In the genomic region with DNA sequence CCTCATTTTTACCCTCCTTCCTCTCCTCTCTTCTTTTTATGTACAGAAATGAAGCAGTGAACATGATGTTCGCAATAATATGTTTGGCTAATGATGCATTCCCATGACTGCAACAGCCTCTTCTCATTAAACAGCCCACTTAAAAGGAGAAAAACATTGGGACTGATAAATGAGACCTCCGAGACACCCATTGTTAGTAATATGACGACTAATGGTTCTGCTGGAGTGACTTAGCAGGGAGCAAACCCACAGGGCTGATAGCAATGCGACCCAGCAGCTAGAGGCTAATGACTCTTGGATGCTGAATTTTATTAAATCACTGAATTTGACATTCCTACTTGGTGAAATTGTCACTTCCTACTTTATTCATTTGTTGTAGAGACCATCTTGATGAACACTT, we compare ENCODE assay signal across 28 mouse cellular contexts.
DNase-seq lines count a peak whose midpoint lies in the region; ATAC-seq and TF ChIP-seq lines count a peak whose summit lies in the region.
"Had no signal": no experiment of that assay in that cellular context is flagged by ENCODE, and none has a peak within 500 bp of the region (broad histone marks: within the 10 kb centered on the region; RNA-seq: fewer than 3 reads in every experiment).

No protein-coding gene starts in this region.

- no peak overlapping the region for H3K27ac ChIP-seq in kidney, adult 2 months (ENCODE audit: insufficient read depth, low read depth, low read length)
- no peak overlapping the region for H3K27ac ChIP-seq in midbrain, postnatal 0 days (ENCODE audit: low read depth, low read length)
- H3K27ac ChIP-seq in midbrain, embryonic 13.5 days, result no peak overlapping the region
- no peak overlapping the region for H3K27ac ChIP-seq in hindbrain, embryonic 16.5 days (ENCODE audit: low read depth, low read length)
- peak overlapping the region; percentile 54; the same call in 1 of the 2 replicates for H3K27ac ChIP-seq in neural tube, embryonic 15.5 days (replicated peaks)
- no peak overlapping the region for H3K27ac ChIP-seq in intestine, embryonic 16.5 days (ENCODE audit: low read length)
- H3K27ac ChIP-seq: embryonic facial prominence, embryonic 10.5 days; embryonic facial prominence, embryonic 15.5 days; forebrain, embryonic 12.5 days; kidney, embryonic 15.5 days; liver, embryonic 14.5 days; macrophage; midbrain, embryonic 15.5 days had no signal

- TF ChIP-seq POLR2A in kidney, adult 2 months (IDR thresholded peaks at IDR 0.05; ENCODE audit: low read depth, low read length), result no peak

- no peak overlapping the region for H3K9ac ChIP-seq in midbrain, postnatal 0 days (replicated peaks; ENCODE audit: low read length, poor library complexity, severe bottlenecking)
- H3K9ac ChIP-seq in midbrain, embryonic 13.5 days (replicated peaks), result no peak overlapping the region
- H3K9ac ChIP-seq in hindbrain, embryonic 16.5 days (ENCODE audit: low read depth, low read length), result no peak overlapping the region
- no peak overlapping the region for H3K9ac ChIP-seq in neural tube, embryonic 15.5 days (replicated peaks)
- no peak overlapping the region for H3K9ac ChIP-seq in intestine, embryonic 16.5 days (ENCODE audit: low read depth, low read length)
- H3K9ac ChIP-seq: embryonic facial prominence, embryonic 15.5 days; forebrain, embryonic 12.5 days; forebrain, postnatal 0 days; kidney, embryonic 15.5 days; liver, embryonic 14.5 days; midbrain, embryonic 15.5 days had no signal

- 76% methylated on average over 4 of the region's 4 CpGs for WGBS in kidney, adult 2 months
- 57% methylated on average over 4 of the region's 4 CpGs for WGBS in midbrain, postnatal 0 days
- WGBS in midbrain, embryonic 13.5 days, result 66% methylated on average over 4 of the region's 4 CpGs
- WGBS in hindbrain, embryonic 16.5 days, result 48% methylated on average over 4 of the region's 4 CpGs
- 33% methylated on average over 4 of the region's 4 CpGs for WGBS in neural tube, embryonic 15.5 days
- WGBS in intestine, embryonic 16.5 days, result 61% methylated on average over 4 of the region's 4 CpGs

- H3K36me3 ChIP-seq in kidney, adult 2 months (ENCODE audit: control insufficient read depth, insufficient read depth, low read length), result peaks cover 10% of the 10 kb centered on the region
- H3K36me3 ChIP-seq in midbrain, postnatal 0 days (ENCODE audit: insufficient read depth, low read length), result peaks cover 11% of the 10 kb centered on the region; the same call in 1 of the 2 replicates
- peaks cover 23% of the 10 kb centered on the region for H3K36me3 ChIP-seq in midbrain, embryonic 13.5 days
- peaks cover 9% of the 10 kb centered on the region for H3K36me3 ChIP-seq in hindbrain, embryonic 16.5 days (ENCODE audit: control insufficient read depth, insufficient read depth, low read length)
- peaks cover 18% of the 10 kb centered on the region for H3K36me3 ChIP-seq in neural tube, embryonic 15.5 days
- peaks cover 2% of the 10 kb centered on the region; the same call in 1 of the 2 replicates for H3K36me3 ChIP-seq in intestine, embryonic 16.5 days (ENCODE audit: control insufficient read depth, insufficient read depth, low read length)

- no peaks in the 10 kb centered on the region for H3K4me1 ChIP-seq in kidney, adult 2 months (ENCODE audit: control insufficient read depth, insufficient read depth, low read length)
- H3K4me1 ChIP-seq in midbrain, postnatal 0 days (ENCODE audit: insufficient read depth, low read length), result no peaks in the 10 kb centered on the region
- H3K4me1 ChIP-seq in midbrain, embryonic 13.5 days (replicated peaks), result no peaks in the 10 kb centered on the region
- H3K4me1 ChIP-seq in hindbrain, embryonic 16.5 days (ENCODE audit: control insufficient read depth, insufficient read depth, low read depth, low read length), result no peaks in the 10 kb centered on the region; the same call in none of the 2 replicates
- H3K4me1 ChIP-seq in neural tube, embryonic 15.5 days, result peaks cover 10% of the 10 kb centered on the region
- H3K4me1 ChIP-seq in intestine, embryonic 16.5 days (ENCODE audit: control insufficient read depth, insufficient read depth, low read length), result peaks cover 5% of the 10 kb centered on the region; the same call in 1 of the 2 replicates
- H3K4me1 ChIP-seq: embryonic facial prominence, embryonic 10.5 days; embryonic facial prominence, embryonic 15.5 days; forebrain, embryonic 12.5 days; midbrain, embryonic 15.5 days had no signal

- peak; percentile 10 for DNase-seq in kidney, postnatal 10 days
- DNase-seq in kidney, adult 2 months, result no peak
- DNase-seq in midbrain, postnatal 0 days (ENCODE audit: low spot score), result peak; percentile 37
- DNase-seq: adrenal gland, postnatal 25 days; B cell, adult 2 months; cerebellum, adult 2 months; cerebellum, postnatal 14 days; forebrain, postnatal 0 days; heart, postnatal 14 days; kidney, adult 11 months; layer of hippocampus, adult 9-11 months; liver; lung, adult 2 months; lung, postnatal 10 days; thymus, adult 2 months; thymus, postnatal 36 days had no signal

- no peaks in the 10 kb centered on the region for H3K9me3 ChIP-seq in midbrain, postnatal 0 days (ENCODE audit: low read length)
- no peaks in the 10 kb centered on the region for H3K9me3 ChIP-seq in midbrain, embryonic 13.5 days
- H3K9me3 ChIP-seq in hindbrain, embryonic 16.5 days (ENCODE audit: control insufficient read depth, low read length), result no peaks in the 10 kb centered on the region
- no peaks in the 10 kb centered on the region for H3K9me3 ChIP-seq in neural tube, embryonic 15.5 days (replicated peaks)
- H3K9me3 ChIP-seq in intestine, embryonic 16.5 days (ENCODE audit: control insufficient read depth, low read length), result no peaks in the 10 kb centered on the region
- H3K9me3 ChIP-seq: embryonic facial prominence, embryonic 10.5 days; embryonic facial prominence, embryonic 15.5 days; forebrain, embryonic 12.5 days; kidney, embryonic 15.5 days; midbrain, embryonic 15.5 days had no signal

- no peak overlapping the region for H3K4me3 ChIP-seq in kidney, adult 2 months (ENCODE audit: insufficient read depth, low read depth, low read length)
- H3K4me3 ChIP-seq in midbrain, postnatal 0 days (ENCODE audit: low read depth, low read length), result no peak overlapping the region
- no peak overlapping the region for H3K4me3 ChIP-seq in midbrain, embryonic 13.5 days (replicated peaks)
- H3K4me3 ChIP-seq in hindbrain, embryonic 16.5 days (ENCODE audit: low read length), result no peak overlapping the region
- H3K4me3 ChIP-seq in neural tube, embryonic 15.5 days (replicated peaks), result no peak overlapping the region
- H3K4me3 ChIP-seq in intestine, embryonic 16.5 days (ENCODE audit: low read length), result no peak overlapping the region
- H3K4me3 ChIP-seq: embryonic facial prominence, embryonic 10.5 days; embryonic facial prominence, embryonic 15.5 days; forebrain, embryonic 12.5 days; kidney, embryonic 15.5 days; midbrain, embryonic 15.5 days; myocyte had no signal

- no peaks in the 10 kb centered on the region for H3K27me3 ChIP-seq in kidney, adult 2 months (replicated peaks; ENCODE audit: control insufficient read depth, insufficient read depth, low read length)
- no peaks in the 10 kb centered on the region for H3K27me3 ChIP-seq in midbrain, postnatal 0 days (ENCODE audit: insufficient read depth, low read length)
- no peaks in the 10 kb centered on the region for H3K27me3 ChIP-seq in midbrain, embryonic 13.5 days
- H3K27me3 ChIP-seq in hindbrain, embryonic 16.5 days (replicated peaks; ENCODE audit: control insufficient read depth, insufficient read depth, low read length), result no peaks in the 10 kb centered on the region
- no peaks in the 10 kb centered on the region for H3K27me3 ChIP-seq in neural tube, embryonic 15.5 days (replicated peaks)
- no peaks in the 10 kb centered on the region for H3K27me3 ChIP-seq in intestine, embryonic 16.5 days (replicated peaks; ENCODE audit: control insufficient read depth, insufficient read depth, low read length)
- H3K27me3 ChIP-seq: embryonic facial prominence, embryonic 15.5 days; forebrain, embryonic 12.5 days; kidney, embryonic 15.5 days; midbrain, embryonic 15.5 days had no signal

- no peak for ATAC-seq in midbrain, postnatal 0 days (ENCODE audit: low FRiP score)
- no peak for ATAC-seq in midbrain, embryonic 13.5 days
- ATAC-seq in hindbrain, embryonic 16.5 days, result peak; percentile 67
- ATAC-seq in neural tube, embryonic 15.5 days (ENCODE audit: low FRiP score), result peak; percentile 72
- ATAC-seq in intestine, embryonic 16.5 days, result no peak
- ATAC-seq: forebrain, postnatal 0 days; midbrain, embryonic 15.5 days had no signal

- H3K4me2 ChIP-seq in midbrain, postnatal 0 days (ENCODE audit: low read depth, low read length, poor library complexity, severe bottlenecking), result no peak overlapping the region
- no peak overlapping the region for H3K4me2 ChIP-seq in midbrain, embryonic 13.5 days (replicated peaks)
- no peak overlapping the region for H3K4me2 ChIP-seq in hindbrain, embryonic 16.5 days (ENCODE audit: low read length)
- no peak overlapping the region for H3K4me2 ChIP-seq in neural tube, embryonic 15.5 days
- no peak overlapping the region for H3K4me2 ChIP-seq in intestine, embryonic 16.5 days (ENCODE audit: low read depth, low read length)
- H3K4me2 ChIP-seq: embryonic facial prominence, embryonic 15.5 days; forebrain, embryonic 12.5 days; kidney, embryonic 15.5 days; midbrain, embryonic 15.5 days had no signal

- TF ChIP-seq CTCF in kidney, adult 2 months (conservative IDR thresholded peaks at IDR 0.05; ENCODE audit: insufficient read depth, insufficient read length, low read depth, low read length), result no peak
- TF ChIP-seq CTCF in midbrain, postnatal 0 days (IDR thresholded peaks at IDR 0.05), result no peak

Comparison
In these comparisons a context has a peak if more than half of its experiments do, and no peak if none do; other contexts are left out.
1. ATAC-seq: peak in hindbrain, embryonic 16.5 days (single experiment) and neural tube, embryonic 15.5 days (single experiment); none in midbrain, postnatal 0 days (single experiment), midbrain, embryonic 13.5 days (single experiment) and intestine, embryonic 16.5 days (single experiment).